ENCODE assay signal across 12 mouse cellular contexts in the genomic region with DNA sequence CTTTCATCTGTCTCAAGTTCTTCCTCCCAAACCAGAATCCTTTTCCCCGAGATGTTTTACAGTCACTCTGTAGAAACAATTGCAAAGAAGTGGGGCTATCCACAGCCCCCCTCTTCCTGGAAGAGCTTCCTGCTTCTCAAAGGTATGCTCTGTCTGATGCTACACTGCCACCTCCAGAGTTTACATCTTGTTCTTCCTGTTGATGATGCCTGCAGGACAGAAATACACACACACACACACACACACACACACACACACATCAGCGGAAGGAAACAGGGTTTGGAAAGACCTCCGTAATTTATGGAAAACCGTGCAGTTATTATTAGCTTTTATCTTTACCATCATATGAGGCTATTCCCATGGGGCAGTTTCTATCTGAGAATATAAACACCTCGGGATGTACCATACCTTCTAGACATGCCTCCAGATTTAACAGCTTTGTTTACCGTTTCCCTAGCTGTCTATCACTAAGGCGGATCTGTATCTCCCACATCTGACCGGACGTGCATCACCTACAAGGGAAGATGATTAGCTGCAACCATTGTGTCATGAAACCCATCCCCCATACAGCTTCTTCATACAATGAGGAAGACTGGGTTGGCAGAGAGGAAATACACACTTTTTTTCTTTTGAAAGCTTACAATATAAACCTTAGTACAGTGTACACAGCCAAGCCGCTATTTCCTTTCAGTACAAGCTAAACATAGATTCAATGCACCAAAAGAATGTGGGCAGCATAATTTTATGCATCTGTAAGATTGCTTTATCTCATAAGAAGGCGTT.
A peak's percentile ranks its signal among the peaks of the same experiment; 100 is the strongest.
DNase-seq lines count a peak whose midpoint lies in the region; ATAC-seq and TF ChIP-seq lines count a peak whose summit lies in the region.
"Had no signal": no experiment of that assay in that cellular context is flagged by ENCODE, and none has a peak within 500 bp of the region (broad histone marks: within the 10 kb centered on the region; RNA-seq: fewer than 3 reads in every experiment).

No protein-coding gene starts in this region.

- peak; percentile 41; the same call in 1 of the 2 replicates for ATAC-seq in heart, postnatal 0 days (ENCODE audit: insufficient read depth, low read depth)
- ATAC-seq in lung, embryonic 14.5 days (ENCODE audit: insufficient read depth) = peak; percentile 86; the same call in 1 of the 2 replicates
- ATAC-seq: hindbrain, postnatal 0 days had no signal

- H3K4me3 ChIP-seq in heart, postnatal 0 days (ENCODE audit: low read depth, low read length) = no peak overlapping the region
- H3K4me3 ChIP-seq in lung, embryonic 14.5 days (ENCODE audit: low read depth, low read length) = no peak overlapping the region
- H3K4me3 ChIP-seq in embryonic facial prominence, embryonic 10.5 days = no peak overlapping the region
- H3K4me3 ChIP-seq: limb, embryonic 12.5 days; megakaryocyte, embryonic 14.5 days; neural tube, embryonic 15.5 days had no signal

- no peaks in the 10 kb centered on the region for H3K9me3 ChIP-seq in heart, postnatal 0 days (replicated peaks; ENCODE audit: control insufficient read depth, low read length)
- H3K9me3 ChIP-seq in lung, embryonic 14.5 days (ENCODE audit: low read depth, low read length) = no peaks in the 10 kb centered on the region
- H3K9me3 ChIP-seq in embryonic facial prominence, embryonic 10.5 days = no peaks in the 10 kb centered on the region
- H3K9me3 ChIP-seq: limb, embryonic 12.5 days; megakaryocyte, embryonic 14.5 days; neural tube, embryonic 15.5 days had no signal

- no peak for TF ChIP-seq POLR2A in brain, embryonic 14.5 days (IDR thresholded peaks at IDR 0.05; ENCODE audit: borderline replicate concordance, extremely low read depth, insufficient read depth, insufficient read length, poor library complexity, severe bottlenecking)

- H3K27ac ChIP-seq in heart, postnatal 0 days (ENCODE audit: low read depth) = peak overlapping the region; percentile 59
- H3K27ac ChIP-seq in lung, embryonic 14.5 days (ENCODE audit: low read depth) = no peak overlapping the region
- H3K27ac ChIP-seq in embryonic facial prominence, embryonic 10.5 days (replicated peaks) = no peak overlapping the region
- H3K27ac ChIP-seq: hindbrain, postnatal 0 days; limb, embryonic 12.5 days; neural tube, embryonic 15.5 days had no signal

- 59% methylated on average over 11 of the region's 11 CpGs for WGBS in heart, postnatal 0 days
- 54% methylated on average over 11 of the region's 11 CpGs for WGBS in lung, embryonic 14.5 days
- WGBS in embryonic facial prominence, embryonic 10.5 days = 84% methylated on average over 11 of the region's 11 CpGs

- no peaks in the 10 kb centered on the region for H3K27me3 ChIP-seq in heart, postnatal 0 days (ENCODE audit: control insufficient read depth, insufficient read depth, low read length)
- no peaks in the 10 kb centered on the region for H3K27me3 ChIP-seq in lung, embryonic 14.5 days (ENCODE audit: insufficient read depth, low read length)
- H3K27me3 ChIP-seq in embryonic facial prominence, embryonic 10.5 days (replicated peaks; ENCODE audit: low read depth, poor library complexity, severe bottlenecking) = no peaks in the 10 kb centered on the region
- H3K27me3 ChIP-seq: limb, embryonic 12.5 days; neural tube, embryonic 15.5 days had no signal

- H3K9ac ChIP-seq in heart, postnatal 0 days (replicated peaks; ENCODE audit: low read depth, low read length) = no peak overlapping the region
- H3K9ac ChIP-seq in lung, embryonic 14.5 days = no peak overlapping the region
- H3K9ac ChIP-seq: limb, embryonic 12.5 days; neural tube, embryonic 15.5 days had no signal

- no peak overlapping the region for H3K4me2 ChIP-seq in heart, postnatal 0 days (ENCODE audit: low read depth, low read length)
- no peak overlapping the region for H3K4me2 ChIP-seq in lung, embryonic 14.5 days
- H3K4me2 ChIP-seq: limb, embryonic 12.5 days; neural tube, embryonic 15.5 days had no signal

- DNase-seq in kidney, adult 11 months = peak; percentile 5
- no peak for DNase-seq in kidney, adult 18-20 months
- peak; percentile 28 for DNase-seq in brain, embryonic 14.5 days (ENCODE audit: low read depth)
- peak; percentile 29 for DNase-seq in heart, postnatal 0 days (ENCODE audit: low spot score)
- peak; percentile 59 for DNase-seq in lung, embryonic 14.5 days
- DNase-seq in urinary bladder, postnatal 10 days (ENCODE audit: low spot score) = no peak
- DNase-seq in embryonic facial prominence, embryonic 10.5 days (ENCODE audit: low spot score) = no peak
- DNase-seq: embryo, embryonic 11 days had no signal

- no peak for TF ChIP-seq CTCF in brain, embryonic 14.5 days (IDR thresholded peaks at IDR 0.05; ENCODE audit: borderline replicate concordance, extremely low read depth, insufficient read depth, insufficient read length)
- TF ChIP-seq CTCF in heart, postnatal 0 days (IDR thresholded peaks at IDR 0.05; ENCODE audit: low read depth) = no peak
- TF ChIP-seq CTCF in lung, embryonic 14.5 days (IDR thresholded peaks at IDR 0.05; ENCODE audit: low read depth) = no peak

- H3K4me1 ChIP-seq in heart, postnatal 0 days (ENCODE audit: control insufficient read depth, insufficient read depth) = no peaks in the 10 kb centered on the region
- H3K4me1 ChIP-seq in lung, embryonic 14.5 days (ENCODE audit: insufficient read depth) = no peaks in the 10 kb centered on the region
- no peaks in the 10 kb centered on the region for H3K4me1 ChIP-seq in embryonic facial prominence, embryonic 10.5 days
- H3K4me1 ChIP-seq: limb, embryonic 12.5 days; megakaryocyte, embryonic 14.5 days; neural tube, embryonic 15.5 days had no signal

- no peaks in the 10 kb centered on the region for H3K36me3 ChIP-seq in heart, postnatal 0 days (replicated peaks; ENCODE audit: control insufficient read depth, insufficient read depth, low read length)
- H3K36me3 ChIP-seq in lung, embryonic 14.5 days (ENCODE audit: insufficient read depth) = no peaks in the 10 kb centered on the region
- H3K36me3 ChIP-seq in embryonic facial prominence, embryonic 10.5 days (replicated peaks) = no peaks in the 10 kb centered on the region
- H3K36me3 ChIP-seq: limb, embryonic 12.5 days; neural tube, embryonic 15.5 days had no signal

- TF ChIP-seq EP300 in heart, postnatal 0 days (IDR thresholded peaks at IDR 0.05; ENCODE audit: low read depth) = peak; percentile 73

Comparison
In these comparisons a context has a peak if more than half of its experiments do, and no peak if none do; other contexts are left out.
1. DNase-seq: peak in kidney, adult 11 months (single experiment), brain, embryonic 14.5 days (single experiment), heart, postnatal 0 days (single experiment) and lung, embryonic 14.5 days (single experiment); none in kidney, adult 18-20 months (single experiment), urinary bladder, postnatal 10 days (single experiment) and embryonic facial prominence, embryonic 10.5 days (single experiment).